Mouse (Mus musculus): ENCODE measurements around the gene Tgm7. TPM values are rescaled to one million over a fixed set of nuclear protein-coding genes. Genes with fewer than 3 reads are reported as not detected.
A peak's percentile ranks its signal among the peaks of the same experiment; 100 is the strongest.
"Not testable (repeated sequence)": the region's sequence is repeated elsewhere in the genome, so short reads cannot be mapped to it uniquely, and the experiment has no call there.

Gene Tgm7
- polyA plus RNA-seq, 1 experiment from 2014 or later, result not detected

- not testable (repeated sequence) for H3K36me3 ChIP-seq; ATAC-seq (ENCODE audit: low FRiP score, low read depth); H3K4me2 ChIP-seq; H3K9me3 ChIP-seq; H3K4me1 ChIP-seq (replicated peaks); H3K27ac ChIP-seq (replicated peaks); H3K9ac ChIP-seq; H3K4me3 ChIP-seq; H3K27me3 ChIP-seq
- WGBS, result 95% methylated on average over 5 of the region's 5 CpGs
Measured at GRCm38 (mm10) chr2:121126302-121126701, 16.7 kb upstream of the Tgm7 start.

- no peaks in the 10 kb centered on the region for H3K36me3 ChIP-seq
- no peak overlapping the region for H3K27ac ChIP-seq (replicated peaks)
- ATAC-seq (ENCODE audit: low FRiP score, low read depth), result no peak
- H3K4me2 ChIP-seq, result no peak overlapping the region
- no peaks in the 10 kb centered on the region for H3K9me3 ChIP-seq
- no peak overlapping the region for H3K4me3 ChIP-seq
- no peaks in the 10 kb centered on the region for H3K4me1 ChIP-seq (replicated peaks)
- no peaks in the 10 kb centered on the region for H3K27me3 ChIP-seq
- no peak overlapping the region for H3K9ac ChIP-seq
- WGBS, result 95% methylated on average over 3 of the region's 3 CpGs
Measured at GRCm38 (mm10) chr2:121119260-121119659, 9.7 kb upstream of the Tgm7 start.

GRCm38 (mm10) chr2:121115418-121115817 lies 5.8 kb upstream of the Tgm7 start:
- Histone ChIP-seq H3K4me1 (replicated peaks) (no peaks in the 10 kb centered on the region), H3K36me3 (no peaks in the 10 kb centered on the region), H3K9ac (no peak overlapping the region), H3K27ac (replicated peaks) (no peak overlapping the region), H3K9me3 (no peaks in the 10 kb centered on the region), H3K4me3 (no peak overlapping the region), H3K27me3 (no peaks in the 10 kb centered on the region), H3K4me2 (no peak overlapping the region)
- ATAC-seq (ENCODE audit: low FRiP score, low read depth), result no peak
- WGBS, result 94% methylated on average over 2 of the region's 2 CpGs

- no peak for ATAC-seq (ENCODE audit: low FRiP score, low read depth)
- no peak overlapping the region for H3K9ac ChIP-seq
- H3K36me3 ChIP-seq, result no peaks in the 10 kb centered on the region
- no peaks in the 10 kb centered on the region for H3K27me3 ChIP-seq
- no peaks in the 10 kb centered on the region for H3K9me3 ChIP-seq
- H3K4me2 ChIP-seq, result no peak overlapping the region
- H3K27ac ChIP-seq (replicated peaks), result no peak overlapping the region
- no peaks in the 10 kb centered on the region for H3K4me1 ChIP-seq (replicated peaks)
- H3K4me3 ChIP-seq, result no peak overlapping the region
Measured at GRCm38 (mm10) chr2:121105940-121106339, 3.7 kb downstream of the Tgm7 start.

- no peaks in the 10 kb centered on the region for H3K27me3 ChIP-seq
- no peaks in the 10 kb centered on the region for H3K36me3 ChIP-seq
- no peak overlapping the region for H3K4me2 ChIP-seq
- ATAC-seq (ENCODE audit: low FRiP score, low read depth), result peak; percentile 63
- H3K4me1 ChIP-seq (replicated peaks), result no peaks in the 10 kb centered on the region
- WGBS, result 30% methylated on average over 9 of the region's 9 CpGs
- H3K9me3 ChIP-seq, result no peaks in the 10 kb centered on the region
- no peak overlapping the region for H3K9ac ChIP-seq
- H3K4me3 ChIP-seq, result no peak overlapping the region
- no peak overlapping the region for H3K27ac ChIP-seq (replicated peaks)
Measured at GRCm38 (mm10) chr2:121102051-121102450, 7.5 kb downstream of the Tgm7 start.

- Histone ChIP-seq H3K27ac (replicated peaks) (no peak overlapping the region), H3K36me3 (no peaks in the 10 kb centered on the region), H3K4me3 (no peak overlapping the region), H3K4me2 (no peak overlapping the region), H3K9me3 (no peaks in the 10 kb centered on the region), H3K9ac (no peak overlapping the region), H3K27me3 (no peaks in the 10 kb centered on the region), H3K4me1 (replicated peaks) (no peaks in the 10 kb centered on the region)
- WGBS, result 83% methylated on average over 4 of the region's 4 CpGs
- ATAC-seq (ENCODE audit: low FRiP score, low read depth), result no peak
Measured at GRCm38 (mm10) chr2:121089751-121090150, 19.8 kb downstream of the Tgm7 start.

DNA sequence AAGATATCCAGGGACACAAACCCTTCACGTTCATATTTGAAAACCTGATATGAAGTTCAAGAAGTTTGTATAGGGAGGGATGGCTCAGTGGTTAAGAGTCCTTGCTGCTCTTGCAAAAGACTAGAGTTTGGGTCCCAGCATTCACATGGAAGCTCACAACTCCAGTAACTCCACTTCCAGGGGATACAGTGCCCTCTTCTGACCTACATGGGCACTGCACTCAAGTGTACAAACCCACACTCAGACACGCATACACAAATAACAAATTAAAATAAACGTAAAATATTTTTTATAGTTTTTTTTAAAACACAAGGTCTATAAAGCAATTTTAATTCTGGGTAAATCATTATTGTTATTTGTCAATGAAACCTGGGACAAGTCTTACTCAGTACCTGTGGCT lies 21.1 kb downstream of the Tgm7 start:
- H3K27ac ChIP-seq (replicated peaks), result no peak overlapping the region
- no peak overlapping the region for H3K4me2 ChIP-seq
- no peaks in the 10 kb centered on the region for H3K36me3 ChIP-seq
- no peaks in the 10 kb centered on the region for H3K4me1 ChIP-seq (replicated peaks)
- no peak overlapping the region for H3K9ac ChIP-seq
- H3K27me3 ChIP-seq, result no peaks in the 10 kb centered on the region
- no peak overlapping the region for H3K4me3 ChIP-seq
- no peaks in the 10 kb centered on the region for H3K9me3 ChIP-seq
- WGBS, result 92% methylated on average over 3 of the region's 3 CpGs
- no peak for ATAC-seq (ENCODE audit: low FRiP score, low read depth)

DNA sequence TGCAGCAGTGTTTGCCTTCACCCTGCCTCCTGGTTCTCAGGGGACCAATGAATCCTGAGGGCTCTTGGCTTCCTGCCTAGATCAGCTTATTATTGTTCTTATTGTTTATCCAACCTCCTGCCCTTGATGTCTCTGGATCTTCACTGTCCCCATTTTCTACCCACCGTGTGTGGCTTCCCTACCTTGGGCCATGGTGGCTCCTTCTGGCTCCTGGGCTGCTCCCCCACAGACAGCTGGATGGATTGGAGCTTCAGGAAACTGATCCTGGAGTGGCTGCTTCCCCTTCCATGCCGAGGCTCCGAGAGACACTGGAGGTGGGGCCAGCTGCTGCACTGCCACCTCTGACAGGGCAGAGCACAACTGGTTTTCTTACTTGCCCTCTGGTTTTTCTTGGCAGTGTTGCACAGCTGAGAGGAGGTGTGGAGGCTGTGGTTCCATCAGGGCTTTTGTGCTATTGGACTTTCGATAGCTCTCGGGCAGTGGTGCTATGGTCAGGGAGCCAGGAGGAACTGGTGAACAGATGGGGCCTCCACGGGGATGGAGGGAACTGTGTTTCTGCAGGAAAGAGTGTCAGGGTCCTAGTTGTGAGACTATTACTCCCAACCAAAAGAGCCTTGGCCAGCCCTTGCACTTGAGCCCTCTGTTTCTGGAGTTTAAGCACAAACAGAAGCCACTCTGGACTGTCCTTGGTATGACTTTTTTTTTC lies 24.0 kb downstream of the Tgm7 start, which contains the start of gene Tgm5:
Tgm5 (minus strand) TSS at position 362 of the 706 bp plus-strand sequence.
- no peak within 1 kb of the TSS for H3K9ac ChIP-seq
- ATAC-seq (ENCODE audit: low FRiP score, low read depth), result no peak
- no peaks in the 10 kb centered on the region for H3K4me1 ChIP-seq (replicated peaks)
- no peaks in the 10 kb centered on the region for H3K27me3 ChIP-seq
- H3K36me3 ChIP-seq, result no peaks in the 10 kb centered on the region
- no peak within 1 kb of the TSS for H3K4me2 ChIP-seq
- no peaks in the 10 kb centered on the region for H3K9me3 ChIP-seq
- H3K4me3 ChIP-seq, result no peak within 1 kb of the TSS
- WGBS, result 58% methylated on average over 6 of the region's 6 CpGs
- H3K27ac ChIP-seq (replicated peaks), result no peak within 1 kb of the TSS

GRCm38 (mm10) chr2:121082626-121083025 lies 27.0 kb downstream of the Tgm7 start:
- 96% methylated on average over 1 of the region's 1 CpGs for WGBS
- ATAC-seq (ENCODE audit: low FRiP score, low read depth), result no peak
- Histone ChIP-seq H3K9ac (no peak overlapping the region), H3K4me3 (no peak overlapping the region), H3K27ac (replicated peaks) (no peak overlapping the region), H3K4me2 (no peak overlapping the region), H3K4me1 (replicated peaks) (no peaks in the 10 kb centered on the region), H3K36me3 (no peaks in the 10 kb centered on the region), H3K27me3 (no peaks in the 10 kb centered on the region), H3K9me3 (no peaks in the 10 kb centered on the region)

DNA sequence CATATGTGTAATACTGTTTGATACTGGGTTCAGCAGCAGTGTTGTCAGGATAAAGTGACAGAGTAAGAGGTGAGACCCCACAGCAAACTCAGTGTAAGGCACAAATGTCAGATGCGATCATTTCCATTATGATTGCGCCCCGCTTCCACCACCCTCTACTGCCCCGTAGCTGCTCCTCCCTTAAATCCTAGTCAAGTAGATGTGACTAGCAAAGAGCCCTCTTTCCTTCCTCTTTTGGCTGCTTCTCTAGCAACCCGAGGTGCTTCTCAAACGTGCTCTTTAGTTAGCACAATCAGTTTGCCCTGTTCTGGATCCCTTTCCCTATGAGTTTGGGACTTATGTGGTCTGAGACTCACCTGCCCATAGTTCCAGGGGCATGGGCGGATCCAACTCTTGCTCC lies 34.8 kb downstream of the Tgm7 start:
- Histone ChIP-seq H3K4me1 (replicated peaks) (no peaks in the 10 kb centered on the region), H3K27ac (replicated peaks) (no peak overlapping the region), H3K9me3 (no peaks in the 10 kb centered on the region), H3K9ac (no peak overlapping the region), H3K4me2 (no peak overlapping the region), H3K4me3 (no peak overlapping the region), H3K36me3 (no peaks in the 10 kb centered on the region), H3K27me3 (no peaks in the 10 kb centered on the region)
- 86% methylated on average over 7 of the region's 7 CpGs for WGBS
- no peak for ATAC-seq (ENCODE audit: low FRiP score, low read depth)

- H3K27me3 ChIP-seq, result no peaks in the 10 kb centered on the region
- no peaks in the 10 kb centered on the region for H3K36me3 ChIP-seq
- no peak overlapping the region for H3K9ac ChIP-seq
- H3K4me1 ChIP-seq (replicated peaks), result no peaks in the 10 kb centered on the region
- no peaks in the 10 kb centered on the region for H3K9me3 ChIP-seq
- no peak overlapping the region for H3K27ac ChIP-seq (replicated peaks)
- no peak overlapping the region for H3K4me2 ChIP-seq
- ATAC-seq (ENCODE audit: low FRiP score, low read depth), result no peak
- WGBS, result 84% methylated on average over 6 of the region's 6 CpGs
- no peak overlapping the region for H3K4me3 ChIP-seq
Measured at GRCm38 (mm10) chr2:121071871-121072270, 37.7 kb downstream of the Tgm7 start.

GRCm38 (mm10) chr2:121069506-121069905 lies 40.1 kb downstream of the Tgm7 start:
- 63% methylated on average over 6 of the region's 6 CpGs for WGBS
- no peaks in the 10 kb centered on the region for H3K4me1 ChIP-seq (replicated peaks)

DNA sequence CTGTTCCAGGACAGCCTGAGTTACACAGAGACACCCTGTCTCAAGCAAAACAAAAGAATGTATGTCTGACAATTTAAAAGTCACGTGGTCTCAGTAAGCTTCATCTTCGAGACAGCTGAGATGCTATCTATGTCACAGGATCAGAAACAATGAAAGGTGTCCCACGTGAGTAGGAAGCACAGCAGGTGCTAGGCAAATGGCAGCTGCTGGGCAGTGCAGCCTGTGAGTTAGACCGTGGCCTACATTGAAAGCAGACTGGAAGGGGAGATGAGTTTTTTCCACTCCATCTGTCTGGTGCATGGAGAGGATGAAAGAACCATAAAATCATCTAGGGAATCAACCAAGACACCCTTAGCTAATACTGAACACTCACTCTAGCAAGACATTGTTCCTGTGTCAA lies 42.5 kb downstream of the Tgm7 start:
- H3K9me3 ChIP-seq, result no peaks in the 10 kb centered on the region

More at GRCm38 (mm10) chr2:121069506-121069905, 40.1 kb downstream of the Tgm7 start:
- no peaks in the 10 kb centered on the region for H3K9me3 ChIP-seq
- H3K27ac ChIP-seq (replicated peaks), result no peak overlapping the region
- H3K4me3 ChIP-seq, result no peak overlapping the region
- H3K36me3 ChIP-seq, result no peaks in the 10 kb centered on the region
- ATAC-seq (ENCODE audit: low FRiP score, low read depth), result no peak
- H3K27me3 ChIP-seq, result no peaks in the 10 kb centered on the region
- no peak overlapping the region for H3K4me2 ChIP-seq
- no peak overlapping the region for H3K9ac ChIP-seq

More for the DNA sequence above, 42.5 kb downstream of the Tgm7 start:
- no peak overlapping the region for H3K4me2 ChIP-seq
- H3K27ac ChIP-seq (replicated peaks), result no peak overlapping the region
- no peaks in the 10 kb centered on the region for H3K27me3 ChIP-seq
- H3K36me3 ChIP-seq, result no peaks in the 10 kb centered on the region
- WGBS, result 52% methylated on average over 4 of the region's 4 CpGs
- H3K4me1 ChIP-seq (replicated peaks), result no peaks in the 10 kb centered on the region
- no peak overlapping the region for H3K4me3 ChIP-seq
- no peak overlapping the region for H3K9ac ChIP-seq
- no peak for ATAC-seq (ENCODE audit: low FRiP score, low read depth)

Data from hindbrain, embryonic 15.5 days (tissue).